Mouse (Mus musculus): ENCODE results near the gene Dcun1d2. TPM values are rescaled to one million over a fixed set of nuclear protein-coding genes. Genes with fewer than 3 reads are reported as not detected.
"Not testable (repeated sequence)": the region's sequence is repeated elsewhere in the genome, so short reads cannot be mapped to it uniquely, and the experiment has no call there.

The Dcun1d2 gene
- total RNA-seq (2021): 29.1 and 36.5 TPM in 2 replicates
- long read RNA-seq, transcript Dcun1d2-204 (5 exons, 2,853 nt): major isoform, 8 of 24 reads
- long read RNA-seq, partial matches to known transcripts: 1 of 24 reads
- long read RNA-seq, other reads (novel, unspliced or antisense): 5 of 24 reads

DNA sequence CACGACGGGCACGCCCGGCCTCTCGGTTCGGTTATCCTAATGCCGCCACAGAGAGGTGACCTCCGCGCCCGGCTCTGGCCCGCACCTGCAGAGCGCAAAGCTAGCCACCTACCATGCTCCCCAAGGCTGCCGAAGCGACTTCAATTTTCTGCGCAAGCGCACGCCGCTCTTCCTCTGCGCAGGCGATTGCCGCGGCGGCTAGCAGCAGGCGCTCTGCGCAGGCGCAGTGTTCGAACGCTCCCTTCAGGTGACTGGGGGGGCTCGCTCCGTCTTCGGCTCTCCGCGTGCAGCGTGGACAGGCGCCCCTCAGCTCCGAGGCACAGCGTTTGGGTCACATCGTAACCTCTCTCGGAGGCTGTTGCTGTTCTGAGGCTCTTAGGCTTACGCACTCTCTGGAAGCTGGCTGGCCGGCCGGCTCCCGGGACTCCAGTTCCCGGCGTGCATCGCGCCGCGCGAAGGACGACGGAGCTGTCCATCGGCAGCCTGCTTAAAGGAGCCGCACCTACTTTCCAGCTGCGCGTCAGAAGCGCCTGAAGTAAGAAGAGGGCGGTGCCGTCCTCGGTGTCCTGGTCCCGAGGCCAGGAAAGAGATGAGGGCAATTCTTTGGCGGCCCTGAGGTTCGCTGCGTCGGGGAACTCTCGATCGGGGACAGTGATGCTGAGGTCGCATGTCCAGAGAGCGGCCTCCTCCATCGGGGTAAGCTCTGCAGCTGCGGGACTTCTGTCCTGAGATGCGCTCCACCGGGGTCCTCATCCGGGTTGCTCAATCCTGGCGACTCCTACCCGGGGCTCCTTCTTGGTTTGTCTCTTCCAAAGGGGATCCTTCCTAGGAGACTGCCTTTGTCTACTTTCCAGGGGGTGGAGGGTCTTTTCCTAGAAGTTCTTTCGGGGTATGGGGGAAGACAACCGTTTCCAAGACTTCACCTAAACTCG lies at the start of gene Dcun1d2, which contains the start of gene Tmco3:
TSS of gene Dcun1d2 (minus strand) at position 440 of the 932 bp plus-strand sequence.
TSS of gene Tmco3 (plus strand) at position 499 of the 932 bp plus-strand sequence.
- DNase-seq: peak; percentile 96

- DNase-seq: no peak
These were observed 49.7 kb upstream of the Dcun1d2 start for GRCm38 (mm10) chr8:13337678-13338077.

DNA sequence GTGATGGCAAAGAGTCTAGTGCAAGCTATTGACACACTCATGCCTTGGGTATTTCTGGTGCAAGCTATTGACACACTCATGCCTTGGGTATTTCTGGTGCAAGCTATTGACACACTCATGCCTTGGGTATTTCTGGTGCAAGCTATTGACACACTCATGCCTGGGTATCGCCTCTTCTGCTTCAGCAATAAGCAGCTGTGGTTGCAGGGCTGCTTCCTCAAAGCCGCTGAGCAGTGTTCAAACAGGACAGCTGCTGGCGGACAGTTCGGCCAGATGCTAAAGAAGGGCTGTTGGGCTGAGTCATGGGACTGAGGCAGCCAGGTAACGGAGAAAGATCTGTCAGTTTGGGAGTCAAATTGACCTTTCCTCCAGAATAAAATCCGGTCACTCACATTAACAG lies 49.3 kb upstream of the Dcun1d2 start:
- DNase-seq: not testable (repeated sequence)

GRCm38 (mm10) chr8:13334671-13335070 lies 46.7 kb upstream of the Dcun1d2 start:
- no peak for DNase-seq

DNA sequence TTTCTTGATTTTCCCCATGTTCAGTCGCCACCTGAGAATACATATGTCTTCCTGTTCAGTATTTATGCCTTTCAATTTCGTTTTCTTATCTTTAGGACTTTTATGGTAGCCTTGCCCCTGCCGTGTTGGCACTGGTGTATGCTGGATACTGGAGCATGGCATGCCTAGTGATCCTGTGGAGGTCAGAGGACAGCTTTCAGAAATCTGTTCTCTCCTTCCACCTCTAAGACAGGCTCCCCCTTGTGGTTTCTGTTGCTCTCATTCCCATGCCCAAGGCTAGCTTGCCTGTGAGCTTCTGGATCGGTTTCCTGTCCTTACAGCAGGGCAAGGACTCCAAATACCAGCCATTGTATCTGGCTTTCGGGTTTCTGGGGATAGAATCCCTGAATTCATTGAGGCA lies 38.7 kb upstream of the Dcun1d2 start:
- peak; percentile 9 for DNase-seq

DNA sequence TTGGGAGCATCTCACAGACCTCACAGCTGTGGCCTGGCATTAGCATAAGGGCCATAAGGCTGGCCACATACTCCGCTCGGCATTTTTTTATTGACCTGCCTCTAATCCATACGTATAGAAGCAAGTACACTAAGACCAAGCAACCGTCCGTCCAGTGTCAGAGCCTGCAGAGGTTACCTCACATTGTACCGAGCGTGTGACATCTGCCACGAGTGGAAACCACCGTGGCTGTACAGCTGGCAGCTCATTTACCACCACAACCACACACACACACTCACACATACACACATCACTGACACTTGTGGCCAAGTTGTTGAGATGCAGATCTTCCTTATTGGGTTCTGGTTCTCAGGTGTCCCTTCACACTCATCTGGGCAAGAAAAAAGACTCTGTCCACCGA lies 28.7 kb upstream of the Dcun1d2 start:
- no peak for DNase-seq

GRCm38 (mm10) chr8:13314922-13315321 lies 27.0 kb upstream of the Dcun1d2 start:
- no peak for DNase-seq

DNA sequence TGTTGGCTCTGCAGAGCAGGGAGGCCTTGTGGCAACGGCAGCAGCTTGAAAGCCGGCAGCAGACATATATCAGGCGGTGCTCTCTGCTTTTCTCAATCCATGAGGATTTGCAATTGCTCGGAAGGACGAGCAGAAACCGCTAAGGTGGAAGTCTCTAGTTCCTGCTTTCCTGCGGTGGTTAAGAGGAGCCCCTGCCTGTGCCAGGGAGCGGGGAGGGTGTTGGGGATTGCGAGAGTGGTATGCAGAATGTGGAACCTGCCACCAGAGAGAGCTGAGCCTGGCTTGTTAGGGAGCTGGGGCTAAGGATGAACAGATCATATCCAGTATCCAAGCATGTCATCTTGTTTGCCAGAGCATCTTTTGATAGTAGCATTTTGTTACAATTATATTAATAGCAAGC lies 19.0 kb upstream of the Dcun1d2 start:
- no peak for DNase-seq

- DNase-seq: no peak
These were observed 18.5 kb upstream of the Dcun1d2 start for GRCm38 (mm10) chr8:13306309-13306909.

- no peak for DNase-seq
These were observed 18.0 kb upstream of the Dcun1d2 start for GRCm38 (mm10) chr8:13305884-13306283.

DNA sequence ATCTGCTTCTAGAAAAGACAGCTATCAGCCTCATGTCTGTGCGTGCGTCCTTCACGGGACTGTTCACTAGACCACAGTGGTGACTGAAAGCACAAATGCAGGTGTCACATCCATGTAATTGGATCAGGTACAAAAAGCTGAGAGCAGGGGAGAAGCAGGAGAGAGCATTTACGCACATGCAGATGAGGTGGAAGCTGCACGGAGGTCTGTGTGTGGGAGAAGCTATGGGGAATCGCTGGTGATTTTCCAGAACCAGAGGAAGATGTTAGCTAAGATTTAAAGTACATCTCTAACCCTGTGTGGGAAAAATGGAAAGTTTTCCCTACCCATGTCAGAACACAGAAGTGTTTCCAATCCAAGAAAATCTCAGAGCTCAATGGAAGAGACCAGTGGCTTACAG lies 17.5 kb upstream of the Dcun1d2 start:
- no peak for DNase-seq

- DNase-seq: no peak
These were observed 13.1 kb upstream of the Dcun1d2 start for GRCm38 (mm10) chr8:13301036-13301435.

- DNase-seq: no peak
These were observed 11.6 kb upstream of the Dcun1d2 start for GRCm38 (mm10) chr8:13299571-13299970.

- no peak for DNase-seq
These were observed 5.9 kb upstream of the Dcun1d2 start for GRCm38 (mm10) chr8:13293677-13294470.

DNA sequence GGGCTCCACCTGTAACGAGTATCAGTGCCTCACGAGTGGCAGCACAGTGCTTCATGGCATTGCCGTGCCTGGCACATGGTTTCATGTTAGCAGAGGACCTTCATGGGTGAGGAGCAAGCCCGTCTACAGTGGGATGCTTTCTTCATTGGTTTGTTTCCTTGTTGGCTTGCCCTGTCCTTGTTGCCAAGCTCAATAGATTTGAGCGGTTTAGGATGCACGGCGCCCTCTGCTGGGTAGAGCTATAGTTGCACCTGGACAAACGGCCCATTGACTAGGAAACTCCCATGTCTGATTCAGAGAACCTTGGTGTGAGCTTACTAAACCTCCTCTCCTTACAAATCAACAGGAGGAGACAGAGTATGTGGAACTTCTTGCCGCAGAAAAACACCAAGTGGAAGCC lies 4.4 kb upstream of the Dcun1d2 start:
- DNase-seq: peak; percentile 82

- DNase-seq: no peak
These were observed 715 bp upstream of the Dcun1d2 start for GRCm38 (mm10) chr8:13288646-13289045.

DNA sequence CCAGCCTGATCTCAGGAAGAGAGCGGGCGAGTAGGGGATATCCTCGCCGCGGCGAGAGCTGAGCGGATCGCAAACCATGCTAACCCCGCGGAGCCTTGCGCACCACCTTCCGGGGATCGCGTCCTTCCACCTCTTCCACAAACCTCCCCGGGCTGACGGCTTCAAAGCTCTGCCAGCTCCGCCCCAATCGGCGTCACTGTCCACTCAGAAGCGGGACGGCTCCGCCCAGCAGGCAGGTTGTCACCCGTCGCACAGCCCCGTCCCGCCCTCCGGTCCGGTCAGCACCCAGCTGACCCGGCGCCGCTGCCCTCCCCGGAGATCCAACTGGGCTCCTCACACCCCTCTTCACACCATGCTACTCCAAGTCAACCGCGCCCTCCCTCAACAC lies 633 bp downstream of the Dcun1d2 start:
- DNase-seq: peak; percentile 92

DNA sequence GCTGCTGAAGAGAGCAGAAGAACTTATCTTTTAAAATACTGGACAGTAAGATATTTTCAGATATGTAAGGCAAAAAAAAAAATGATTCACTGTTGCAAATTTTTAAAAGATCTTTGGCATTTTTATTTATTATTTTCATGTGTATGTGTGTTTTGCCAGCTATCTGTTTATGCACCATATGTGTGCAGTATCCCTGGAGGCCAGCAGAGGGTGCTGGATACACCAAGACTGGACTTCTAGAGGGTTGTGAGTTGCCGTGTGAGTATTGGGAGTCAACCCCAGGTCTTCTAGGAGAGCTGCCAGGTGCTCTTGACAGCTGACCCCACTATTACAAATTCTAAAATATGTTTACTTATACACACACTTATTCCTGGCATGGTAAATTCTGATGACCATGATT lies 4.7 kb downstream of the Dcun1d2 start:
- no peak for DNase-seq

DNA sequence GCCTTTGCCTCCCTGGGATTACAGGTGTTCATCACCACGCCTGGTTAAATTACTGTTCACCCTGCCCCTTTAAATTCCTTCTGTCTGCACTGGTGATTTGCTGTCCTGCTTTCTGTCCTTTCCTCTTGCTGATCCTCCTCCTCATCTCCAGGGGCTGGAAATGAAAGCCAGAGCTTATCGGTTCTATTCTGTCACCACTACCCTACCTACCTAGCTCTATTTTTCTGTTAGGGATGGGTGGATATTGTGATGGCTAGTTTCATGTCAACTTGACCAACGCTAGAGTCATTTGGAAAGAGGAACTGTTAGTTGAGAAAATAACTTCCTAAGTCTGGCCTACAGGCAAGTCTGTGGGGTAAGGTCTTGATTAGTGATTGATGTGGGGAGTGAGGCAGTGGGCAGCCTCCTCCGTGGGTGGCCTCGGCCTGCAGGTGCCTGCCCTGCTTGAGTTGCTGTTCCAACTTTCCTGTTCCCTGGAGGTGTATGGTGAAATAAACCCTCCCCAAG lies 10.9 kb downstream of the Dcun1d2 start:
- DNase-seq: no peak

DNA sequence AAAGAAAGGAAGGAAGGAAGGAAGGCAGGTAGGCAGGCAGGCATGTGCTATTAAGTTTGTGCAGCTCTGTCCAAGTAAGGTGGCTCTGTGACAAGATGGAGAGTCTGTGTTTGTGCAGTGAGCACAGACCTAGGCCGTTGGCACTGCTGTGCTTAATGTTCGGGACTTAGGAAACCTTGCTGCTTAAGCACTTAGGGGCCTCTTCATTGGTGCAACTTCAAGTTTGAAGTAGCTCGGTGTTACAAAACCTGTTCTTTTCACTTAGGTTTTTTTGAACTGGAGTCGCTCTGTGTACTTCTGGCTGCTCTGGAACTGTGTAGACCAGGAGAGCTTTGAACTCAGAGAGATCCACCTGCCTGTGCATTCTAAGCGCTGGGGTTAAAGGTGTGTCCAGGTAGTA lies 15.1 kb downstream of the Dcun1d2 start:
- no peak for DNase-seq

GRCm38 (mm10) chr8:13267566-13267965 lies 20.4 kb downstream of the Dcun1d2 start:
- DNase-seq: no peak

GRCm38 (mm10) chr8:13263376-13263775 lies 24.6 kb downstream of the Dcun1d2 start:
- no peak for DNase-seq

Measured in adrenal gland, postnatal 25 days (tissue).